Mouse (Mus musculus): ENCODE measurements around the gene Mfsd14a.

The Mfsd14a gene

GRCm38 (mm10) chr3:116601781-116602180 is 60.7 kb downstream of the Mfsd14a start:
- 88% methylated on average over 5 of the region's 5 CpGs for WGBS

DNA sequence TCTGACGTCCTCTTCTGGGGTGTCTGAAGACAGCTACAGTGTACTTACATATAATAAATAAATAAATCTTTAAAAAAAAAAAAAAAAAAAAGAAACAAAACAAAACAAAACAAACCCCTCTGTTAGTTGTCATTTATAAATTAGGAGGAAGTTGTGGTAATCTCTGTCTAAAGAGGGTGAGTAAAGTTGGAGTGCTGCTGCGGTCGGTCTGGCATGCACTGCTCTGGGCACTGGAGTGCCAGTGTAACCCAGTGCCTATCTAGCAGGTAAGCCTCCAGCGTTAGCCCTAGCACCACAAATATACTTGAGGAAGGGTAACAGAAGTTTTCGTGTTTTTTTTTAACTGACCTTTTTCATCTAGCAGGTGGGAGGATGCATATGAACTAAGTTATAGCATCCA is 61.5 kb downstream of the Mfsd14a start:
- WGBS, result 85% methylated on average over 5 of the region's 5 CpGs

GRCm38 (mm10) chr3:116599705-116600104 is 62.8 kb downstream of the Mfsd14a start:
- 74% methylated on average over 2 of the region's 2 CpGs for WGBS

- WGBS, result 8% methylated on average over 10 of the region's 10 CpGs
These were observed 66.9 kb downstream of the Mfsd14a start for GRCm38 (mm10) chr3:116595603-116595991.

GRCm38 (mm10) chr3:116594728-116595602 is 67.5 kb downstream of the Mfsd14a start, which contains the start of gene Sass6:
Sass6 (plus strand) TSS chr3:116594982.
- WGBS, result under 1% methylated on average over 65 of the region's 65 CpGs

DNA sequence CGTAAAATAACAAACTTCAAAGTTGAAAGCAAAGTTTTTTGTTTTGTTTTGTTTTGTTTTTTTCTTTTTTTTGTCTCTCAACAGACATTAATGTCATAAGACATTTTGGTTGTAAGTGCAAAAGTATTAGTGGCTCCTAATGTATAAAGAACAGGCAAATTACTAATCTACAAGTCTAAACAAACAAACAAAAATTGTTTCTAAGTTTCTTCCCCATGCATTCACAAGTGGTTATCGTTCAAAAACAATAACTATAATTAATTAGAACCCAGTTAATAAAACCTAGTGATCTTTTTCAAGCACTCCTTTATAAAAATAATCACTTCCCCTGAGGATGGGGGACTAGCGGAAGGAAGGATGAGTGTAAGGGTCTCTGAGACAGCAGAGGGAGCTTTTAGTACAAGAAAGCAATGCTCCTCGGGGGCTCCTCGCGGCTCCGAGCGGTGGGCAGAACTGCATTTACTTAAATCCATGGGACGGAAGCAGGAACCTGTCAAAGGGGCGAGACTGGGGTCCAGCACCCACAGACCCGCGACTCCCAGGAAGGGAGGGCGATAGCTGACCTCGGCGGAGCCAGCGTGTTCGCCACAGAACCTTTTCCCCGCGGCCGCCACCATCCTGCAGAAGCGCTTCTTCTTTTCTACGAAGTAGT is 68.3 kb downstream of the Mfsd14a start:
- 2% methylated on average over 22 of the region's 22 CpGs for WGBS

- 64% methylated on average over 9 of the region's 9 CpGs for WGBS
These were observed 80.3 kb downstream of the Mfsd14a start for GRCm38 (mm10) chr3:116582201-116582600.

Data from cerebral cortex, adult 2 months (tissue).